Mouse (Mus musculus): ENCODE results near the gene 1600002K03Rik.
"Not testable (repeated sequence)": the region's sequence is repeated elsewhere in the genome, so short reads cannot be mapped to it uniquely, and the experiment has no call there.

Gene 1600002K03Rik

GRCm38 (mm10) chr10:80189999-80190398 lies 17.3 kb downstream of the 1600002K03Rik start:
- no peak for DNase-seq

DNA sequence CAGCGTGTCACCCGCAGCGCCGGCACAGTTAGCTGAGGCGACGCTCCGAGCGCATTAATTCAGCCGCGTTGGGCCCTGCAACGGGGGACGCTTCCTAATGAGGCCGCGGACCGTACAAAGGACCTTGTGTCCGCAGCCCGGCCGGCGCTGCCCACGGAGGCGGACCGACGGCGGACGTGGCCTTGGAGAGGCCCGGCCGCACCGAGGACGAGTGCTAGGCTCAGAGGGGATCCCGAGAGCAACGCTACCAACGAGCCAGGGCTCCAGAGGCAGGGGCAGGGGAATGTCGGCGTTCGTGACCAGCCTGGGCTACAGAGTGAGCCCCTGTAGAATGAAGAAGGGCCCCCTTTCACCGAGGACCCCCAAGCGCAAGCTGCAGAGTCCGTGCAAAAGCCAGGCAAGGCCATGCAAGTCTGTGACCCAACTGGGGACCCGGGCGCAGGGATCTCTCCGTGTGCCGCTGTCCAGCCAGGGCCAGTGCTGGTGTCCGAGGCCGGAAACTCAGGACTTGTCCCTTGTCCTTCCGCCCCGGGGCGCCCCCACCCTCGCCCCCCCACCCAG lies 17.8 kb downstream of the 1600002K03Rik start:
- peak in 1 of 2 experiments; percentile 62 for DNase-seq

DNA sequence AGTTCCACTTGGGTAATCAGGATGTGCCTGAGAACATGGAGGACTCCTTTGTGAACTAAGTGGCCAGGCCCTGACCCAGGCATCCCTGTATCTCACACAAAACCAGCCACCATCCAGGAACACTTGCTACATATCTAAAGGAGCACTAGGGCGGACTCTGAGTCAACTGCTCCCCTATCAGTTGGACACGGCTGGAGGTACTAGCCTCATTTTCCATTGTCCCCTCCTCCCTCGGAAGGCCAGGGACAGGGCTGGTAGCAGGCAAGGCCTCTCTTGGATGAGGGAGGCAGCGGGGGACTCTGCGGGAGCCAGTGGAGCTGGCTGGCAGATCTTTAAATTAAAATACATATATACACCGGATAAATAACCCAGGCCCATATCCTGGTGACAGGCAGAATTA lies 21.2 kb downstream of the 1600002K03Rik start:
- no peak for DNase-seq

- no peak for DNase-seq
These were observed 21.7 kb downstream of the 1600002K03Rik start for GRCm38 (mm10) chr10:80194441-80194840.

DNA sequence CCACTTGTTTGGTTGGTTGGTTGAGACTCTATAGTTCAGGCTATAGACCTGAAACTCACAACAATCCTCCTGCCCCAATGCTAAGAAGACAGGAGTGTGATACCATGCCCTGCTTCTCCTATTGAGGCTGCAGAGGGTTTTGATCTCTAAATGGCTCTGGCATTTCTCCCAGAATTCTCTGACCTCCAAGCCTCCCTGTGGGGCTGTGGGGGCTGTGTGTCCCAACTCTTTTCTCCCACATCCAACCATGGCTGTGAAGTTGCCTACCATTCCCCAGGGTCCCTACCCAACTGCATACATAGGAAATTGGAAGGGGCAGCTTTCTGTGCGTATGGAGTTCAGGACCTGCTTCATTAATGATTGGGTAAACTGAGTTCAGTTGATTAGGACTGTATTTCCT lies 23.4 kb downstream of the 1600002K03Rik start:
- DNase-seq = no peak

GRCm38 (mm10) chr10:80196778-80197581 lies 24.2 kb downstream of the 1600002K03Rik start:
- DNase-seq = no peak

DNA sequence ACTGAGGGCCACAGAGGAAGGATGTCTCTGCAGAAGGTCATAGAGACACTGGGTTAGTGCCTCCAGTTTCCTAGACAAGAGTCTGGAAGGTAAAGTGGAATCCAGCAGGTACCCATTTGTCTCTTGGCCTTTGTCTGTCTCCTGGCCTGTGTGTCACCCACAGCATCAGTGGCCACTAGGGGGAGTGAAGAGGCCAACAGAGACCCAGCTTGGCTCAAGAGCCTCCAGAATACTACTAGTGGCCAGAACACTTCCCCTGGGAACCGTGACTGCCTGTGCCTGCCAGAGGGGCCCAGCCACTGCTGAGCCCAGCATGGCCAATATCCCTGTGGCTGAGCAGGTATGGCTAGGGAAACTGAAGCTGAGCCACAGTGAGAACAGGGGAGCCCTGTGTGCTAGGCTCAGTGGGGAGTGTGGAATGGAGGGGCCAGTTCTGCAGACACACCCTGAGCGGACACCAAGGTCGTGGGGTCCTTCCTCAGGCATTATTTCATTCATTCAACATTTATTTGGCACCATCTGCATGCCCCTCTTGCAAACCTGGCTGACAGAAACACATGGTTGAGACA lies 26.8 kb downstream of the 1600002K03Rik start:
- peak; percentile 91 to 92 for DNase-seq

GRCm38 (mm10) chr10:80200485-80200884 lies 27.7 kb downstream of the 1600002K03Rik start:
- DNase-seq = no peak

GRCm38 (mm10) chr10:80204055-80204454 lies 31.3 kb downstream of the 1600002K03Rik start:
- no peak for DNase-seq

DNA sequence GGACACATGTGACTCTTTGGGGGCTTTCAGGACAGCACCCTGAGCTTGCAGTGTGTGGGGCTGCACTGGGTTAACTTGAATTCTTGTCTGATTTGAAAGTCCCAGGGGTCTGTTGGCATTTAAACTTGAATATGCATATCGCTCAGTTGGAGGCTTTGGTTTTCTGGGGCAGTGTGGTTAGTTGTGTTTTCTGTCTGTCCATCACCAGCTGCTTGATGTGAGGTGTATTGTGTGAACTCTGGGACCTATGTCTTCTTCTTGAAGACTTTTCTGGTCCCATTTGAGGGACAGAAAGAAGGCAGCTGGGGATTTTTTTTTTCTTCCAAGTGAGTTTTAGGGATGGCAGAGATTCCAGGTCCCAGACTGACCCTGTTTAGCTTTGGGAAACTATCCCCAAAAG lies 34.5 kb downstream of the 1600002K03Rik start:
- no peak for DNase-seq

- no peak for DNase-seq
These were observed 34.9 kb downstream of the 1600002K03Rik start for GRCm38 (mm10) chr10:80207676-80208075.

- DNase-seq = no peak
These were observed 35.5 kb downstream of the 1600002K03Rik start for GRCm38 (mm10) chr10:80208248-80208647.

- DNase-seq = peak in 1 of 2 experiments; percentile 28
These were observed 36.2 kb downstream of the 1600002K03Rik start for GRCm38 (mm10) chr10:80208841-80209371.

DNA sequence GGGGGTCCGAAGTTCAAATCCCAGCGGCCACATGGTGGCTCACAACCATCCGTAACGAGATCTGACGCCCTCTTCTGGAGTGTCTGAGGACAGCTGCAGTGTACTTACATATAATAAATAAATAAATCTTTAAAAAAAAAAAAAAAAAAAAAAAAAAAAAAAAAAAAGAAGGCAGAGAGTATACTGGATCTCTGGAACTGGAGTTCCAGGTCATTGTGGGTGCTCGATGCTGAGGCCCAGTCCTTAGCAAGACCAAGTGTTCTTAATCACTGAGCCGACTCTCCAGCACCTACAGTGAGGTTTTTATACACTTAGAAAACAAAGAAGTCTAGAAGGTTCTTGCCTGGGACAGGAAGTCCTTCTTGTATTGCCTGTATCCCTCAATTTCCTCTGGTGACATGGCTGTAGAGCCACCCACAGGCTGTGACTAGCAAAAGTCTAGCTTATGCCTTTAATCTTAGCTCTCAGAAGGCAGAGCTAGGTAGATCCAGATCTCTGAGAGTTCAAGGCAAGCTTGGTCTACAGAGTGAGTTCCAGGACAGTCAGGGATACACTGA lies 38.9 kb downstream of the 1600002K03Rik start:
- not testable (repeated sequence) for DNase-seq

DNA sequence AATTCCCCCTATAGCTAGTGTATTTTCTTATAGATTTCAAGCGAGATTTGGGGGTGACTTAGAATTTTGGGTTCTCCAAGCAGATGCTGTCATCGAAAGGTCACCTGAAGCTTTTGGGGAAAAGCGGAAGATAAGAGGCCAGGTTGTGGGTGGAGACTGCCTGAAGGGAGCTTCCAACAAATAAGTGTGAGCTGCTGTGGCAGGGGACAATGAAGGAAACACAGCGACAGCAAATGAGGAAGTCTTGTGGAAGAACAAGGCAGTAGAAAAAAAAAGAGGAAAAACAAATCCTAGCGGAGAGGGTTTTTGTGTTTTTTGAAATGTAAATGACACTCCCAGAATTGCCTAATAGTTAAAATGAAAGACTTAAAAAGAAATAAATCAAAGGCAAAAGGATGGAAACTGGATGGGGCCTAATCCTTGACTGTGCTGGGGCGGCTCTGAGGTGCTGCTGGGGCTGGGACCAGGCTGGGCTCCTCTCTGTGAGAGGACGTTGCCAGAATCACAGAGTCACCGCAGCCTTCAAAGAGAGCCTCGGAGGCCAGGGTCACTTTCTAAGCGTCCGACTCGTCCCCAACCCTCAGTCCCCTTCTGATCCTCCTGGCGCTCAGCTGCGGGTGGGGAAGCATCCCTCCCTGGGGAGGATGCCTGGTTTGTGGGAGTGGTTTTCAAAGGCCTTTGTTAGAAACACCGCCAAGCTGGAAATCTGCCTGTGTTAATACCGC lies 42.5 kb downstream of the 1600002K03Rik start:
- DNase-seq = no peak

DNA sequence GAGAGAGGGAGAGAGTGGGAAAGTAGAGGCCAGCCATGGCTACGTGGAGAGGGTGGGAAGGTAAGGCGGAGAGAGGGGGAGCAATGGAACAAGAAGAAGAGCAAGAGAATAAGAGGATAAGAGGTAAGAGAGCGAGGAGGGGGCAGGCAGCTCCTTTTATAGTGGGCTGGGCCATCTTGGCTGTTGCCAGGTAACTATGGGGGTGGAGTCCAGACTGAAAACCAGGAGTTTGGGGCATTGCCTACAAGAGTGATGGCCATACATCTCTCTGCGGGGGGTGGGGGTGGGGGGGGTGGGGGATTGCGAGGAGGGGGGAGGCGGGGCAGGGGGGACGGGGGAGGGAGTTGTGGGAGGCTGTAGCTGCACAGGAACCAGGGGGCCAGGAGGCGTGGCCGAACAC lies 47.9 kb downstream of the 1600002K03Rik start:
- no peak for DNase-seq

DNA sequence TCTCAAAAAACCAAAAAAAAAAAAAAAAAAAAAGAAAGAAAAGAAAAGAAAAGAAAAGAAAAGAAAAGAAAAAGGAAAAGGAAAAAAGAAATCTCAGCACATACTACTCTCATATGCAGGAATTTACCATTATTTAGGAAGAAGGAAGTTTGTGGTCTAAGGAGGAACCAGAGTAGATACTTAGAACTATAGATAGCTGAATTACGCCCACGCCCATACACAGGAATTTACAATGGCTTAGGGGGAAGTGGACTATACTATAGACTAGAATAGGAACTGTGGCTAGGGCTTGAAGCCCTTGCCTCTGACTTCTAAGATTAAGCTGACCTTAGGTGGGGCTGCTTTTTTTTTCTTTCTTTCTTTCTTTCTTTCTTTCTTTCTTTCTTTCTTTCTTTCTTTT lies 50.4 kb downstream of the 1600002K03Rik start:
- DNase-seq = not testable (repeated sequence)
